Mouse (Mus musculus): Measurements from ENCODE around the gene Baz2b. TPM values are rescaled to one million over a fixed set of nuclear protein-coding genes. Genes with fewer than 3 reads are reported as not detected.
"Not testable (repeated sequence)": the region's sequence is repeated elsewhere in the genome, so short reads cannot be mapped to it uniquely, and the experiment has no call there.

Baz2b gene
- total RNA-seq, 4 experiments from 2014 or later = 33.0 to 49.7 (median 44.0) TPM

- no peak for DNase-seq (ENCODE audit: low spot score)
These were observed 339.1 kb downstream of the Baz2b start for GRCm38 (mm10) chr2:59870526-59870925.

DNA sequence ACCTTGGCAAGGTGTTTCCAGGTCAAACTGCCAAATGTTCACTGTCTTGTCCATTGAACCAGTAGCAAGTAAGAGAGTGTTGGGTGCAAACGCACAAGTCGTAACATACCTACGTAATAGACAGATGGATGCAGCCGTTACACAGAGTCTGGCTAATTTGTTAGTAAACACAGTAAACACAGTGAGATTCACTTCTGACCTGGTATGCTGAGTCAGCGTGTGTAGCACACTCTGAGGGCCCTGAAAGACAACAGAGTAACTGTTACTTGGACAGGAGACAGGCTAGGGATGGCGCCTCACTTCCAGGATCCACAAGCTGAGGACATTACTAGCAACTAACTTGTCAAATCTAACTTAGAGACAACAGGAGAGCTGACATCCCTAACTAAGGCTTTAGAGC is 347.0 kb downstream of the Baz2b start:
- DNase-seq (ENCODE audit: low spot score) = no peak

DNA sequence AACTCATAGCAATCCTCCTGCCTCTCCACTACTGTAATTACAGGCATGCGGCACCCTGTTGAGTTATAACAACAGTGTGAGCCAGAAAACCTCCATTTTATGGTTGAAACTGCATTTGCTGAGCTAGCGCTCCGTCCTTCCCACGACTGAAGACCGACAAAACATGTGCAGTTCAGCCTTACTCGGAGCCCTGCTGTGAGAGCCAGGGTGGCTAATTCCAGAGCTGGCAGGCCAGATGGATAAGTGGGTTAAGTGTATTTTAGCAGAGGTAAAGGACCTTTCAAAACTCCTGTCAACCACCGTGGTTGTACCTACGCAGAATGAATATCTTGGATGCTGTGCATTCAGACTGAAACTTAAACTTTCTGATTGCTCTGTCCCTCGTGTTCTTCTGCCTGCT is 355.3 kb downstream of the Baz2b start:
- no peak for DNase-seq (ENCODE audit: low spot score)

- no peak for DNase-seq (ENCODE audit: low spot score)
These were observed 356.1 kb downstream of the Baz2b start for GRCm38 (mm10) chr2:59853543-59853942.

GRCm38 (mm10) chr2:59852916-59853315 is 356.7 kb downstream of the Baz2b start:
- no peak for DNase-seq (ENCODE audit: low spot score)

GRCm38 (mm10) chr2:59851885-59852284 is 357.8 kb downstream of the Baz2b start:
- not testable (repeated sequence) for DNase-seq (ENCODE audit: low spot score)

Other genes starting within 250 kb of the Baz2b start
- 10 to 100 TPM; 20.8 to 33.6 (median 28.3) TPM for gene March7, start within 50 bp of the Baz2b start, total RNA-seq (2022)
- 1 to 10 TPM; 8.1 to 9.3 (median 8.9) TPM for gene Cd302, start 74.6 kb upstream of the Baz2b start, total RNA-seq (2022)
- 1 to 10 TPM in 2 of 4 experiments, under 1 TPM in 2; 0.72 to 1.1 (median 1.0) TPM for gene Ly75, start 173.5 kb upstream of the Baz2b start, total RNA-seq (2022)

Measured in heart, adult 8-10 months (tissue).